Mouse (Mus musculus) liver, embryonic 14.5 days (tissue): ENCODE results near the gene Noxred1. TPM values are rescaled to one million over a fixed set of nuclear protein-coding genes. Genes with fewer than 3 reads are reported as not detected.

Source experiments
- ATAC-seq: fragments of 200-750 bp; cut with Nextera tagmentation; 2 replicates; pipeline ENCODE4 v1.8.0; 2017; ENCODE audit warnings: moderate number of reproducible peaks, mild to moderate bottlenecking, moderate library complexity; ENCODE audit not compliant: insufficient read depth
- DNase-seq, 3 experiments: peaks; one replicate each; pipeline ENCODE4 v3.0.0-alpha.2; 2012 to 2013; ENCODE audit warnings: low read depth in 3 of 3, low spot score in 3 of 3
- H3K27ac ChIP-seq: fragments of 300-500 bp; sonication (generic); 2 replicates; pipeline ENCODE4 v1.5.1; 2014; ENCODE audit warnings: moderate library complexity, mild to moderate bottlenecking, control low read depth, inconsistent platforms
- H3K27me3 ChIP-seq: fragments of 300-500 bp; sonication (generic); 2 replicates; pipeline ENCODE4 v1.6.1; 2014; ENCODE audit warnings: mild to moderate bottlenecking, low read length, moderate library complexity; ENCODE audit not compliant: control insufficient read depth, insufficient read depth
- H3K36me3 ChIP-seq: fragments of 300-500 bp; sonication (generic); replicated peaks from 2 replicates; pipeline ENCODE4 v1.6.1; 2014; ENCODE audit warnings: low read depth; ENCODE audit not compliant: control insufficient read depth, insufficient read depth
- H3K4me1 ChIP-seq, 2 experiments: fragments of 200-500 bp in 1 of 2; fragments of 300-500 bp in 1 of 2; sonication (generic) in 1 of 2; replicated peaks; 2 replicates each; pipeline ENCODE4 v1.6.1; 2012 to 2014; ENCODE audit warnings: antibody characterized with exemption in 1 of 2, inconsistent platforms in 1 of 2, low read length in 1 of 2; ENCODE audit not compliant: control insufficient read depth in 2 of 2, insufficient read depth in 2 of 2
- H3K4me2 ChIP-seq: fragments of 300-500 bp; sonication (generic); 2 replicates; pipeline ENCODE4 v1.6.1; 2014; ENCODE audit warnings: low read depth, mild to moderate bottlenecking, control low read depth, moderate library complexity
- H3K4me3 ChIP-seq, 2 experiments: fragments of 200-500 bp in 1 of 2; fragments of 300-500 bp in 1 of 2; sonication (generic) in 1 of 2; 2 replicates each; pipeline ENCODE4 v1.5.1; 2012 to 2014; ENCODE audit warnings: low read depth in 2 of 2, low read length in 2 of 2, mild to moderate bottlenecking in 2 of 2, control low read depth in 1 of 2, inconsistent platforms in 1 of 2, moderate library complexity in 1 of 2; ENCODE audit not compliant: insufficient read depth in 1 of 2
- H3K9ac ChIP-seq: fragments of 300-500 bp; sonication (generic); replicated peaks from 2 replicates; pipeline ENCODE4 v1.6.1; 2014; ENCODE audit warnings: mild to moderate bottlenecking, control low read depth, moderate library complexity
- H3K9me3 ChIP-seq: fragments of 300-500 bp; sonication (generic); 2 replicates; pipeline ENCODE4 v1.6.1; 2016; ENCODE audit warnings: low read length, mixed read lengths; ENCODE audit not compliant: control insufficient read depth
- CTCF ChIP-seq: IDR thresholded peaks from 2 replicates; pipeline ENCODE4 v1.5.1; 2016; ENCODE audit warnings: antibody characterized with exemption, low read depth, control low read depth
- EP300 ChIP-seq: IDR thresholded peaks from 2 replicates; pipeline ENCODE4 v1.6.1; 2016; ENCODE audit warnings: antibody characterized with exemption, low read depth
- WGBS: fragments of 180-500 bp; shearing (Covaris S2); extraction: QIAGEN DNeasy Blood & Tissue Kit; methylation state at CpG from one replicate; pipeline ENCODE4 v1.1.7; 2014; ENCODE audit not compliant: insufficient replicate concordance; 5-methylcytosine and 5-hydroxymethylcytosine counted together
- polyA plus RNA-seq, 2 experiments: library from polyadenylated mRNA; depleted of rRNA in 1 of 2; stranded (reverse) in 1 of 2; unstranded in 1 of 2; fragments of >200 nt; fragmentation: Nextera tagmentation in 1 of 2; extraction: Ambion mirVana in 1 of 2; gene quantifications; 2 replicates each; pipeline versions ENCODE4 v1.2.1 to v1.2.3; 2012 to 2014

Noxred1 gene
- polyA plus RNA-seq, 2 experiments = 0.16 to 0.28 TPM

DNA sequence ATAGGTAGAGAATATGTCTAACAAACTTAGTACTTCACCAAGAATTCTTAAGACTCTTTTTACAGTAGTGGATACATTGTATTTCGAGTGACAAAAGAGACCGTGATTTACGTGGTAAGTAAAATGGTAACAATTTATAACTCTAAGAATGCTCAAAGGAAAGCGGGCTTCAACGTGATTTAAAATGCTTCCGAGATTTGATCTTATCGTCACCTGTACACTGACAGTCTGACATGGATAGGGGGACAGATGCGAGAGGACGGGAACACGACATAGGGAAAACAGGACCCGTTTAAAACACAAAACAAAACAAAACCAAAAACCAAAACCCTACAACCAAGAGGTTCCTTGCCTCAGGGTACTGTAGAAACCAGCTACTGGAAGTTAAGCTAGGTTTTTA, 26.9 kb upstream of the Noxred1 start:
- Histone ChIP-seq H3K36me3 (peaks cover 20% of the 10 kb centered on the region), H3K4me1 (peaks cover 2 to 7% of the 10 kb centered on the region in 2 experiments; a peak in 3 of 4 replicates), H3K27me3 (no peaks in the 10 kb centered on the region), H3K27ac (peak overlapping the region; percentile 12), H3K4me2 (peak overlapping the region; percentile 94), H3K4me3 (peak overlapping the region; percentile 70 to 89), H3K9ac (peak overlapping the region; percentile 92), H3K9me3 (no peaks in the 10 kb centered on the region)
- DNase-seq (no peak), ATAC-seq (no peak)
- WGBS = 21% methylated on average over 11 of the region's 11 CpGs
- TF ChIP-seq EP300 (no peak), CTCF (no peak)

GRCm38 (mm10) chr12:87260562-87260961, 22.0 kb upstream of the Noxred1 start:
- Histone ChIP-seq H3K4me3 (no peak overlapping the region), H3K27ac (no peak overlapping the region), H3K9me3 (no peaks in the 10 kb centered on the region), H3K36me3 (peaks cover 3% of the 10 kb centered on the region), H3K4me2 (no peak overlapping the region), H3K9ac (no peak overlapping the region), H3K4me1 (peaks cover 2 to 9% of the 10 kb centered on the region in 2 experiments; a peak in 3 of 4 replicates), H3K27me3 (no peaks in the 10 kb centered on the region)
- TF ChIP-seq CTCF (no peak), EP300 (no peak)
- WGBS = 87% methylated on average over 8 of the region's 8 CpGs
- ATAC-seq = no peak
- no peak for DNase-seq

DNA sequence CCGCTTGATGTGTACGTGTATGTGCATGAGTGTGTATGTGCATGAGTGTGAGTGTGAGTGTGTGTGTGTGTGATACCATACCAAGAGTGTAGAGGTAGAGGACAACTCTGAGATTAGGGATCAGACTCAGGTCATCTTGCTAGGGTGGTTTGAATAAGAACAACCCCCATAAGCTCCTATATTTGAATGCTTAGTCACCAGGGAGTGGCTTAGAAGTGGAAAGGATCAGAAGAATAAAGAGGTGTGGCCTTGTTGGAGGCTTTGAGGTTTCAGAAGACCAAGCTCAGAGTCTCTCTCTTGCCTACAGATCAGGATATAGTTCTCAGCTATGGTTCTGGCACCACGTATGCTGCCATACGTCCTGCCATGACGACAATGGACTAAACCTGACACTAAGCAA, 18.1 kb upstream of the Noxred1 start:
- H3K27me3 ChIP-seq = no peaks in the 10 kb centered on the region
- WGBS = 74% methylated on average over 5 of the region's 5 CpGs
- no peak for DNase-seq
- peaks cover 11% of the 10 kb centered on the region for H3K36me3 ChIP-seq
- no peaks in the 10 kb centered on the region for H3K9me3 ChIP-seq
- H3K4me1 ChIP-seq = peaks cover 0 to 9% of the 10 kb centered on the region in 2 experiments; a peak in 2 of 4 replicates
- TF ChIP-seq EP300 = no peak
- no peak for TF ChIP-seq CTCF
- H3K4me2 ChIP-seq = no peak overlapping the region
- no peak overlapping the region for H3K27ac ChIP-seq
- peak; percentile 61; the same call in 1 of the 2 replicates for ATAC-seq
- no peak overlapping the region for H3K9ac ChIP-seq
- no peak overlapping the region for H3K4me3 ChIP-seq

DNA sequence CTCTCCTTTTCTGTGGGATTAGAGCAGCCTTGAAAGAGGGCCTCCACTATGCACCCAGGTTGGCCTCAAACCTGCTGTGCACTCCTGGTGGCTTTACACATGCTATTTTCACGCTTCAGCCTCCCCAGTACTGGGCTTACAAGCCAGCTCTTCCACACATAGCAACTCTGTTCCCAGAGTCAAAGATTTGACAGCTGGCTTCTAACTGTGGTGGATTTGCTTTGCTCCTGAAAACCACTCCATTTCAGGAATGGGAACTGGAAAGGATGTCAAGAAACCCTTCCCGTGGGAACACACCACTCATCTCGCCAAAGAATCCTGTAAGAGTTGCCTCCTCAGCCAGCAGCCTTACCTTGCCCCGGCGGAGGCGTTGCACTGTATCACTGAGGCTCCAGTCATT, 15.3 kb upstream of the Noxred1 start:
- ATAC-seq (no peak), DNase-seq (no peak)
- Histone ChIP-seq H3K4me2 (no peak overlapping the region), H3K27me3 (no peaks in the 10 kb centered on the region), H3K9me3 (no peaks in the 10 kb centered on the region), H3K27ac (no peak overlapping the region), H3K9ac (no peak overlapping the region), H3K4me1 (peaks cover 3 to 16% of the 10 kb centered on the region in 2 experiments; a peak in 3 of 4 replicates), H3K36me3 (peaks cover 11% of the 10 kb centered on the region), H3K4me3 (no peak overlapping the region)
- TF ChIP-seq EP300 (no peak), CTCF (no peak)
- WGBS = 78% methylated on average over 6 of the region's 6 CpGs

GRCm38 (mm10) chr12:87250161-87250560, 11.6 kb upstream of the Noxred1 start:
- Histone ChIP-seq H3K4me2 (0 out of 2 replicates have a peak overlapping the region, but pooled peaks have one; percentile 3), H3K36me3 (peaks cover 9% of the 10 kb centered on the region; the same call in 1 of the 2 replicates), H3K27ac (no peak overlapping the region), H3K27me3 (no peaks in the 10 kb centered on the region), H3K9ac (no peak overlapping the region), H3K4me1 (peaks cover 3 to 7% of the 10 kb centered on the region in 2 experiments; a peak in 3 of 4 replicates), H3K9me3 (no peaks in the 10 kb centered on the region), H3K4me3 (no peak overlapping the region)
- ATAC-seq (peak; percentile 56), DNase-seq (no peak)
- WGBS = 48% methylated on average over 6 of the region's 6 CpGs
- no peak for TF ChIP-seq CTCF
- no peak for TF ChIP-seq EP300
